Mouse (Mus musculus) gonadal fat pad, adult 2 months (tissue): ENCODE measurements around the gene Mars. TPM values are rescaled to one million over a fixed set of nuclear protein-coding genes. Genes with fewer than 3 reads are reported as not detected.

Source experiments
- DNase-seq: peaks from one replicate; pipeline ENCODE4 v3.0.0-alpha.2; 2012; ENCODE audit warnings: low read depth
- polyA plus RNA-seq: library from polyadenylated mRNA; depleted of rRNA; stranded (reverse); fragments of >200 nt; gene quantifications from 2 replicates; pipeline ENCODE4 v1.2.3, GENCODE M21; 2012; rRNA removed

Gene Mars
- polyA plus RNA-seq, 1 experiment = 64.5 TPM

DNA sequence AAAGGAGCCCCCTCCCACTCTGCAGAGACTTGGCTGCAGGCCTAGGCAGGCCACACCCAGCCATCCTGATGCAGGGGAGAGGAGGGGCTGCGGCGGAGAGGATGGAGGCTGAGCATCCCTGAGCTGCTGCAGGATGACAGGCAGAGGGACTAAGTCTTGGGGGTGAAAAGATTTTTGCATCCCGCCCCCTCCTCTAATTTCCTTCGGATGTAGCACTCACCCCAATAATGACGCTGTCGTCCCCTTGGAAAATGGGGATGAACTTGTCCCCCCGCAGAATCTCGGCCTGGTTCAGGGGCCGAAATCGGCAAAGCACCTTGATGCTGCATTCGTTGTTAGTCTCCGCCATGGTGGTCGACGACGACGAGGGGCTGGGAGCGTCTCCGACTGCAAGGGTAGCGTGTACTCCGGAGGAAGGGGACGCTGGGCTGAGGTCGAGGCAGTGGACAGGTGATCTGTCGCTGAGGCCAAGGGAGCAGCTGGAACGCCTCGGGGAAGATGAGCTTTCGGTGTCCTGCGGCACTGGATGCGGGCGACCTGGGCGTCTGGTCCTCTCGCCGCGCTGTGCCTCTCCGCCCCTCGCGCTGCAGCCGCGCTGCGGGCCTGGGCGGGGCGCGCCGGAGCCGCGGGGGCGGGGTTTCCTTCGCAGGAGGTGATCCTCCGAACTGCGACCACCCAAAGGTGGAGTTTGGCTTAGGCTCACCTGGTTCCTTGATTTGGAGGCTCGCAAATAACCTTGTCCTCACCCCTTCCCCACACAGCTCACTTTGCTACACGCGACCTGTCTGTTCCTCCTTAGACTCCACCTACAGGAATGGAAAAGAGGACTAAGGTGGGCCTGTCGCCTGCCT is 48.8 kb downstream of the Mars start, which contains the start of gene Kif5a:
TSS of gene Kif5a (minus strand) at position 801 of the 851 bp plus-strand sequence.
- no peak for DNase-seq

DNA sequence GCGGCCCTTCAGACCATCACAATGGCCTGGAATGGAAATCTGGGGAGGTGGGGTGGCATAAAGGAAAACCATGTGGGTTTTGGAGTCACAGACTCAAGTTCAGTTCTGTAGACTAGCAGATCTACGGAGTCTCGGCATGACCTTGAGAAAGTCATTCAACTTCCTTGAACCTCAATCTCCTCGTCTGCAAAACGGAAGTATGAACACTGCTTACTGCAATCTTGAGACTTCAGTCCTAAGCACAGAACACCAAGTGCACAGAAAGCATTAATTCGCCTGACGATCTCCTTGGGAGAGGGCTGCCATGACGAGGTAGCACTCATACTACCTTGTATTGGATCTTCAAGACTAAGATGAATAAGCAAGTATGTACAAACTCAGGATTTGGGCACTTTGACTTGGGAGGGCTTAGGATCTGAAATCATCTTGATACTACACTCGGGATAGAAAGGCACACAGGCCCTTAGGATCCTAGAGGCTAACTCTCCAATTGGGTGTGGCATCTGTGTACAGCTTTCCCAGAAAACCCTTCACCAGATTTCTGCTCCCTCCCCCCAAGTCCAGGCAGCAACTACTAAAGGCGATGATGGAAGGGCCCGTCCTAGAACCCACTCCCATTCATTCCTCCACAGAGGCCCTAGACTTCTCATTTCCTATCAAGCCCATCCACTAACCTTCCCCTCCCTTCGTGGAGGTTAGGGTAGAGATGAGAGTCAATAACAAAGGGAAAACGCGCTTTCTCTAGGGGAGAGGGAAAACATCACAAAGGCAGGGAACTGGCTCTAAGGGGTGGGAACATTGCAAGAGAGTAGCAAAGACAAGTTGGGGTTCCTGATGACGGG is 49.7 kb downstream of the Mars start:
- DNase-seq = no peak

DNA sequence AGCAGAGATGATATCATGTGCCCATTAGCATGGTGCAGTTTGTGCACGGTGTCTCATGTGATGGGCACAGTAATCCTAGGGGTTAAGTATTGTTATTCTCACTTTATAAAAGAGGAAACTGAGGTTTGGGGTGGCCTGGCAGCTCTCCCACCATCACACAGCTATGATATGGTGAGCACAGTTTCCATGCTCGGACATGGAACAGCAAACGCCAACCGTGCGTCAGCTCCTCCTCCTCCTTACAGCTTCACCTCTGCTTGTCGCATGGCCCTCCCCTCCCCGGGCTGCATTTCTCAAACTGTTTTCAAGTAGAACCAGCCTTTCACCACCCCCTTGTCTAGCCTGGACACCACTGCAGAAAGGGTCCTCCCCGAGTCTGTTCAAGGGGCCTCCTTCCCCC is 53.1 kb downstream of the Mars start:
- DNase-seq = no peak

DNA sequence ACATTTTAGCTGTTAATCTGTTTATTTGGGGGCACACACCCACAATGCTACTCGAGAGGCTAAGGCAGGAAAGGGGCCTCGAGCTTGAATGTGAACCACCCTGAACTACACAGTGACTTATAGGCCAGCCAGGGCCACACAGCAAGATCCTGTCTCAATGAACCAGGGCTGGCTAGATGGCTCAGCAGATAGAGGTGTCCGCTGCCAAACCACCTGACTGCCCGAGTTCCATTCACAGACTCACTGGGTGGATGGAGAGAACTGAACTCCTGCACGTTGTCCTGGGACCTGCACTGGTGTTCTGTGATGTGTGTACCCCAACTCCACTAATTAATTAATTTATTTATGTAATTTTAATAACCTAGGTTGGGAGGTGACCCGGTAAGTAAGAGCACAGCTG is 53.8 kb downstream of the Mars start:
- DNase-seq = no peak

DNA sequence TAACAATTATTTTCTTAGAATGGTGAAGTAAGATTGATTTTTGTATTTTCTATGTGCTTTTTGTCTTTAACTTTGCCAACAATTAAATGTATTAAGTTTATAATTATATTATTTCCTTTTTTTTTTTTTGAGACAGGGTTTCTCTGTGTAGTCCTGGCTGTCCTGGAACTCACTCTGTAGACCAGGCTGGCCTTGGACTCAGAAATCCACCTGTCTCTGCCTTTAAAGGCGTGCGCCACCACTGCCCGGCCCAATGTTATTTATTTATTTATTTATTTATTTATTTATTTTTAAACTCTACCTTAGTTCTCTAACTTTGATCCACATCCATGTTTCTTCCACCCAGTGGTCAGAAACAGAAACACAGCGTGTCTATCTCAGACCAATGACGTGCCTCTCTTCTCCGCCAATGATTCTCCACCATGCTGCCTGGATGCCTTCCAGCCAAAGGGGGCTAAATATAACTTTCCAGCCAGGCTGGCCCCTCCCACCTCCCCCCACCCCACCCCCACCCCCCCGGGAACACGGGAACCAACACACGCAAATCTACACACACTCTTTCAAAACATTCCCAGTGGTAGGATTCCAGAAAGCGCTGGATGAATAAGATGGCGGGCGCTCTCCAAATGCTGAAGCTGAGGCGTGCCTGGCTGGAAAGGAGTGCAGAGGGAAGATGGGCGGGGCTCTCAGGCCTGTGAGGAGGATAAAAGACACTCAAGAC is 55.8 kb downstream of the Mars start:
- DNase-seq = no peak

DNA sequence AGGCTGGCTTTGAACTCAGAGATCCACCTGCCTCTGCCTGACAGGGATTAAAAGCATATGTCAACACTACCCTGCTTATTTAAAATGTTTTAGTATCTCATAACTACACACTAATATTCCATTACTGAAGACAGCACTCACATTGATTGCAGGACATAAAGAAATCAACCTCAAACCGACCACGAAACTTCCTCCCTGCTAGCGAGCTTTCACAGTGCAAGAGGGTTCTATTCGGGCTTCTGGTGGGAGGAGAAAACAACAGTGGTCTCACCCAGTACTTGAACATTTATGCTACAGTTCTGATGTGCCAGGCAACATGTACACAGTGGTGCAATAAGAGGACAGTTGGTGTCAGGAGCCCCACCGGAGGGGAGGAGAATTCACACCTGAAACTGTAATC is 60.8 kb downstream of the Mars start:
- DNase-seq = no peak

Other genes with a start within 250 kb of the Mars start
- 204 and 205 TPM in 2 replicates for gene Cdk4, start 248.3 kb downstream of the Mars start, polyA plus RNA-seq
- gene Tspan31, start 241.5 kb downstream of the Mars start, polyA plus RNA-seq = 128 and 146 TPM in 2 replicates
- 5.3 and 5.7 TPM in 2 replicates for gene Agap2, start 236.5 kb downstream of the Mars start, polyA plus RNA-seq
- 109 and 143 TPM in 2 replicates for gene Os9, start 190.7 kb downstream of the Mars start, polyA plus RNA-seq
- 60.5 and 112 TPM in 2 replicates for gene B4galnt1, start 146.6 kb downstream of the Mars start, polyA plus RNA-seq
- gene Slc26a10, start 131.1 kb downstream of the Mars start, polyA plus RNA-seq = 1.0 and 1.2 TPM in 2 replicates
- 25.7 and 29.6 TPM in 2 replicates for gene Arhgef25, start 121.7 kb downstream of the Mars start, polyA plus RNA-seq
- 91.3 and 116 TPM in 2 replicates for gene Dtx3, start 116.1 kb downstream of the Mars start, polyA plus RNA-seq
- gene Pip4k2c, start 100.2 kb downstream of the Mars start, polyA plus RNA-seq = 76.9 and 93.8 TPM in 2 replicates
- gene Kif5a, start 48.4 kb downstream of the Mars start, polyA plus RNA-seq = 2.4 and 6.4 TPM in 2 replicates
- gene Dctn2, start 45.4 kb downstream of the Mars start, polyA plus RNA-seq = 228 and 280 TPM in 2 replicates
- gene Mbd6, start 22.8 kb downstream of the Mars start, polyA plus RNA-seq = 21.8 and 32.7 TPM in 2 replicates
- gene Arhgap9, start 10.2 kb upstream of the Mars start, polyA plus RNA-seq = 9.3 and 9.7 TPM in 2 replicates
- 15.2 and 18.3 TPM in 2 replicates for gene Gli1, start 30.2 kb upstream of the Mars start, polyA plus RNA-seq
- gene Inhbe, start 42.6 kb upstream of the Mars start, polyA plus RNA-seq = 0.01 and 0.03 TPM in 2 replicates
- 0.06 TPM in 1 of 2 replicates, not detected in the other for gene Inhbc, start 58.6 kb upstream of the Mars start, polyA plus RNA-seq
- 51.4 and 79.1 TPM in 2 replicates for gene R3hdm2, start 68.5 kb upstream of the Mars start, polyA plus RNA-seq
- 1.1 and 2.1 TPM in 2 replicates for gene Stac3, start 189.9 kb upstream of the Mars start, polyA plus RNA-seq
- gene Ndufa4l2, start 203.2 kb upstream of the Mars start, polyA plus RNA-seq = 25.5 and 29.3 TPM in 2 replicates
- 103 and 134 TPM in 2 replicates for gene Shmt2, start 210.7 kb upstream of the Mars start, polyA plus RNA-seq
- gene Nxph4, start 222.8 kb upstream of the Mars start, polyA plus RNA-seq = 11.6 and 26.9 TPM in 2 replicates